Mouse (Mus musculus): Measurements from ENCODE around the gene Epha7.

Gene Epha7

DNA sequence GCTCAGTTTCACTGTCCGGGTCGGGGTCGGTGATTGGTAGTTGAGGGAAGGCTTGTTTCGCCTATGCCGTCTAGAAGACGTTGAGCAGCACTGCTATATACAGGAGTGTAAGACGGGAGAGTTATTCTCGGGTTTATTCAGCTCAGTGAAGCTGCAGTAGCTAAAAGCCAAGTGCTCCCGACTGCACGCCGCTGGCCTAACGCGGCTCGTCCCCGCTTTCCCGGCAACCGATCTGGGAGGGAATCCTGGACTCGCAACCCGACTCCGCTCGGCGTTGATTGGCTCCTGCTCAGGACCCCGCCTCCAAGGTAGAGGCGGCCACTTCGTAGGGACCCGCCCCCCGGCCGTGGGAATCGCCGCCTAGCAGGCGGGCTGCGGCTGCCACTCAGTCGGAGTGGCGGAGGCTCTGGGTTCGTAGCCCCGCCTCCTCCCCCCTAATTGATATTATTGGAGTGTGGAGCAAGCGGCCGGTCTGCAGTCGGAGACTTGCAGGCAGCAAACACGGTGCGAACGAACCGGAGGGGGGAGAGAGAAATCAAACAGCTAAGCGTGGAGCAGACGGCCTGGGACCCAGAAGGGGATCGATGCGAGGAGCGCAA is at the start of gene Epha7:
TSS of gene Epha7 (plus strand) at position 441 of the 599 bp plus-strand sequence.
- DNase-seq: peak; percentile 96 to 98

DNA sequence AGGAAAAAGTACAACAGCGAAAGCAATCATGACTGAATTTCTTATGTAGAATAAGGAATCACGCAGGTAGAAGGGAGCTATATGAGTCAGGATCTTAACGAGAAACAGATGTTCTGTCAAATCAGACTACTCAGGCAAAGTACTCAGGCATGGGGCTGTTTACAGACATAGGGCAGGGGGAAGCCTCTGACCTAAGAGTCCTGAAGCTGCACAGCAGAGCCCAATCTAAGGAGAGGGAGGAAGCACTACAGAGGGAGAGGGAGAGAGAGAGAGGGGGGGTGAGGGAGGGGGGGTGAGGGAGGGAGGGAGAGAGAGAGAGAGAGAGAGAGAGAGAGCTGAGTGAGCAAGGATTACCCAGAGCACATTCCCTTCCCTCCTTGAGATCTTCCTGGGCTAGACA is 29.0 kb upstream of the Epha7 start:
- no peak for DNase-seq

DNA sequence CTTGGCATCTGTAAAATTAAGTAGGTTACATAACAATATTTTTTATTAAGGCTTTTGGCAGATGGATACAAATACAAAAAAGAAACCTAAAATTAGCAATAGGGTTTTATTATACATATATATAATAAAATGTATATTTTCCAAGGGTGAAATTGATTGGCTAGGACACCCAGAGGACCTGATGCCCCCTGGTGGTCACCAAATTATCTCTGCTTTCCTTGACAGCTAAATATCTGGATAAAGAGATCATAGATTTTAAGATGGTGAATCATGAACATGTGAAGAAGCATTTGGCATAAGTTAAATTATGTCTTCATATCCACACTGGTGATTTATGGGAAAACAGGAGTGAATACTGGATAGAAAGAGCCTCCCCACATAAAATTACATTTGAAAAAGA is 4.1 kb upstream of the Epha7 start:
- DNase-seq: peak in 1 of 2 experiments; percentile 59

DNA sequence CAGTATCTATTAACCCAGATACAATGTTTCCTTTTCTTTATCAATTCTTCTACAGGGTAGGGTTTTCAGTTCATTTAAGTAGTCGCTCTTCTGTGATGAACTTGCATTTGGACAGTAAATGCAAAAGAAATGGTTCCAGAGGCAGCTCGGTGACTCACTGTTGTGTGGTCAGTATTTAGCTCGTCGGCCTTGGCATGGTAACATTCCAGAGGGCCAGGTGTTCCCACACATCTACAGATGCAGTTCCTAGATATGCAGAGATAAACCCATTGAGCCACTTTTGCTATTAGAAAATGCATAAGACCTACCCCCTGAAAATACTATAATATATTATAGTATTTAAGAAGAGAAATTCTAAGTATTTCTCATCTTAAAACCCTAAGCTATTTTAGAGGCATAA is 3.2 kb upstream of the Epha7 start:
- no peak for DNase-seq

DNA sequence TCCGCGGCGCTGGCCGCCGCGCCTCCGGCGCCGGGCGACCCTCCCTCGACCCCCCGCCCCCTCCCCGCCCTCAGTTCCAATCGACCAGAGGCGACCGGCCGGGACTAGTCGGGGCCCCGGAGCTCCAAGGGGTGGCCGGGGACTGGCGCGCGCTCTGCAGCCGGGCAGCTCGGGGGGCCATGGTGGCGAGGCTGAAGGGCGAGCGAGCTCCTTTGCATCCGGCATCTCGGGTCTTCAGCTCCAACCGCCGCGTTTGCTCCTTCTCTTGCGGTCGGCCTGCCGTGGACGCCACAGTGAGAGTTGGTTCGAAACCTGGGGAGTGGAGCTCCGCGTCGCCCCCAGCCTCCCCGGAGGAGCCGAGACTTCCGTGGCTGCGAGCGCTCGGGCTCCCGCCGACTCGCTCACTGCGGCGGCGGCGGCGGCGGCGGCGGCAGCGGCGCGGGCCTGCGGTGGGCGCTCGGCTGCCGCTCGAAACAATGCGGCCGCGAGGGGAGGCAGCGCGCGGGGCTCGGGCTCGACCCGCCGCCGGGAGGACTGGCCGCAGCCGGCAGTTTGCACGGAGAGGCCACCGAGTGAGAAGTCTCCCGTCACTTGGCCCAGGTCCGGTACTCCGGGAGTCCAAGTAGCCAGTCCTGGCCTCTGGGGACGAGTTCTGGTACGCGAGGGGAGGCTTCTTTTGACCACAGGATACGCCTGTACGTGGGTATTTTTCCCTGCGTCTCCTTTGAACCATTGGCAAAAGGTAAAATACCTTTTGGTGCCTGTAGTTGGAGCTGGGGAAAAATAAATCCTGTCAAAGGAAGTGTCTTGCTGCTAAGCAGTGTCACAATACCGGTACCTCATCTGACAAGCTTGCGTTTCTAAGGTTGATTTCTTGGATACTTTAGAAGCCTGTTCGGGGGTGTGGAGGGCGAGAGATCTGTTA is 882 bp downstream of the Epha7 start:
- peak; percentile 23 to 58 for DNase-seq

DNA sequence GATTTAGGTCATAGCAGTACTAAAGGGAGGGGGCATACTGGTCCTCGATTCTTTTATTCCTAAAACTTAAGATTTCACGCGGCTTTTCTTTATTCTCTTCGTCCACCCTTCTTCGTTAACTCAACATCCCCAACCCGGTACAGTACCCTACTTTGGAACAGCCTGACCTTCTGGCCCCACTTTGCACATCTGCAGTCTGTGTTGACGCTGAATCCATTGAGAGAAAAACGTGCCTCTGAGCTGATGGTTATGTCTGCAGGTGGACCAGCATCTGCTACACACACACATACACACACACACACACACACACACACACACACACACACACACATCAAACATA is 1.5 kb downstream of the Epha7 start:
- no peak for DNase-seq

DNA sequence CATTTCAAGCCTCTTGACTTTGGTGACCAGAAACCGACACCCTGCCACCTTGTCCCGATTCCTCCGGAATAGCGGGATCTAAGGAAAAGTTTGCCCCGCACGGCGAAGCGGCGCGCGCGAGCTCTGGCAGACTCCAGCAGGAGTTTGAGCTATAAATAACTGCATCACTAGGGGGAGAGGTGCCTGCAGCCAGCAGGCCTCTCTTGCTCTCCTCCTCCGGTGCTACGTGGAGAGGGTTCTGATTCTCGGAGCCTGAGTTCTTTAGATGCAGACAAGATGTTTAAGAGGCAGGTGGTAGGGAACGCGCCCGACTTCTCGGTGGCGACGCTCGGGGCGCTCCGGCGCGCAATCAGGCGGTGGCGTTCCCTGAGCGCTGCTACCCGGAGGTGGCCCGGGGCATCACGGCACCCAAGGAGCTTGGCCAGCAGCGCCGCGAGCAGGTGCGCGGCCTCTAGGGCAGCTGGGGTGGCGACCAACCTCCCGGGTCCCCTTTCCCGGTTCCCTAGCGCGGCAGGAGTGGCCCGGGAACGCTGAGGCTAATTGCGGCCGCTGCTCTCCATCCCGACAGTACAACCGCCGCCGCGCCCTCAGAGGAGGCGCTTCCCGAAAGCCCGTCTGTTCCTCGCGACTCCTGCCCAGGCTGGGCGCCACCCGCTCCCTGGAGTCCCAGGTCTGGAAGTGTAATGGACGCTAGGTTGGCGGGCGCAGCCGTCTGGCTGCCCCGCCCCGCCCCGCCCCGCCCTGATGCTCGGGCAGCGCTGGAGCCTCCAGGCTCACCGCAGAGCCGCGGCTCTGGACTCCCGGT is 2.1 kb downstream of the Epha7 start:
- DNase-seq: peak; percentile 49 to 69

DNA sequence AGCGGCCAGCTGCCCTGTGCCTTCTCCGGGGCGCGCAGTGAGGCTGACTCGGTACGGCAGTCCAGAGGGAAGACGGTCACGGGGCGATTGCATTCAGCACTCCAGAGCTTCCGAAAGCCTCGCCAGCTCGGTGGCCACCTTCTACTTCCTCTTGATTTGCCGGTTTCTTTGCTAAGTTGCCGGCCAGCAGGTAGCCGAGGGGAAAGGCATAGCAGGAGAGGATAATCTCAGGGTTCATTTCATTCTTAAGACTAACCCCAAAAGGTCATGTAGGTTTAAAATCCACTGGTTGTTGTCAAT is 2.6 kb downstream of the Epha7 start:
- no peak for DNase-seq

DNA sequence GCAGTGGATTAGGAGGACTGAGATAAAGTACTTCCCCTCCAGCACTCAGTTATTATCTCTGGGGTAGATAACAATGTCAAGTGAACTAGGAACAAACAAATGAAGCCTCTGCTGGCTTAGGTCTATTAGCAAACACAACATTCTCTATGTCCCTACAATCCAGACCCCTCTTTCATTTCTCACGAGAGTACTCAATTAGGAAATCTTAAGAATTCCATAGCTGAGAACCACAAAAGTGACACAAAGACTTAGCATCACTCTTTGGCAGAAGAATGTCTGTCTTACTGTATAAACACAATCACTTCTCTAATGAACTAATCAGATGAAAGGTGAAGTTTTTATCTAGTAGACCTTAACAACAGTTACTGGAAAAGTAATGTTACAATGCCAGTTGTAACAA is 10.7 kb downstream of the Epha7 start:
- no peak for DNase-seq

DNA sequence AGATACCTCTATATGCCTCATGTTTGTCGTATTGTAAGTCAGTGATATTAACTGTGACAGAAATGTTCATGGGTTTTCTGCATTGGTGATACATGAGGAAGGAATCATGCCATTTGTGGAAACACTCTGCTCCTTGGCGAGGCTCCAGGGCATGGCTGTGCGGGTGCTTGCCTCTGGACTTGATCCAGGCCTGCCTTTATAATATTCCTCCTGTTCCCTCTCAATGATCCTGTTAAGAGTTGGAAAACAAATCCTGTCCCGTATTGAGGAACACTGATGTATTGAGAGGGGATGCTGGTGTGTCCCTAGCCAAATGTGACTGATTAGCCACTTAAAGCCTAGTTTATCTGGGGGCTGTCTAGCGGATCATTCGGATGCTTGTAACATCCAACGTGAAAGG is 11.7 kb downstream of the Epha7 start:
- DNase-seq: peak; percentile 31 to 44

DNA sequence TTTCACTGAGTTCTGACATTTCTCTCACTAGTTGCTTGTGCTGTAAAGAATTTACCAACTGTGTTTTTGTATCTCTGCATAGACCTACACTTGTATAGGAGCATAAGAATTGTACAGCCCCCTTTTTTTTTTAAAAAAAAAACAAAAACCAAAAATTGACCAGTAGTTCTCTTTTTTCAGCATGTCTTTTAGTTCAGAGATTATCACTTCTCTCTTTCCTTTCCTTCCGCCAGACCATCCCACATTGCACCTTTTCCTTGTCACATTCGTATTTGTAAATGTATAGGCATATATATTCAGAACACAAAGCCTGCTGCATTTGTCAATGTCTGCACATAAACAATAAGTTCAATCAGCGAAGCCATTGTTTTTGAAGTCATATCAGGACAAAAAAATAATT is 24.7 kb downstream of the Epha7 start:
- no peak for DNase-seq

DNA sequence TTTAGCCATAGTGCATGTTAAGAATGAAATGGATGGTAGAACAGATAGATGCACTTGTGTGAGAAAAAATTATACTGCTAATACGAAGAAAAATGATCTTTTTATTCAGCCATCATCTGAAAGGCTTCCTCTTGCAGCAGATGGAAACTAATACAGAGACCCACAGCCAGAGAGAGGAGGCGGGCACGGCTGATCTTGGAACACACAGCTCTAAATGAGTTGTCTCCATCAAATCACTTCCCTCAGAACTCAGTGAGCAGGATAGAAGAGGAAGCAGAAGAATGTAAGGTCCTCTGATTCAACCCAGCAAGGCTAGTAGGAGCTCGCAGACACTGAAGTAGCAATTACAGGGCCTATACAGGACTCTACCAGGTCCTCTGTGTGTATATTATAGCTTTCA is 33.4 kb downstream of the Epha7 start:
- no peak for DNase-seq

DNA sequence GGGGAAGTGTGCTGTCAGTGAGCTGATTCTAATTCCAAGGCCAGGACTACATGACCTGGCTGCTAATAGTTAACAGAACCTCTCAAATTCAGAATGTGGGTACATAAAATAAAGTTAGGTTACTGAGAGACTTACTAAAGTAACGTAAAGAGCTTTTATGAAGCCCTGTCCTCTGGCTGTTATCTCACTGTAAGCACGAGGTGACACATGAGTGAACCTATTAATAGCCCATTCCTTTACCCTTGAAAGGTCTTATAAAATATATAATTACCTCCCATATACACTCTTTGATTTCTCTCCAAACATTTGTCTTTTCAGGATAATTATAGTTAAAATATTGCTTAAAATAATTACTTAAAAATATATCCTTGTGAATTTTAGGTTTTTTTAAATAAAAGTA is 37.5 kb downstream of the Epha7 start:
- DNase-seq: no peak

DNA sequence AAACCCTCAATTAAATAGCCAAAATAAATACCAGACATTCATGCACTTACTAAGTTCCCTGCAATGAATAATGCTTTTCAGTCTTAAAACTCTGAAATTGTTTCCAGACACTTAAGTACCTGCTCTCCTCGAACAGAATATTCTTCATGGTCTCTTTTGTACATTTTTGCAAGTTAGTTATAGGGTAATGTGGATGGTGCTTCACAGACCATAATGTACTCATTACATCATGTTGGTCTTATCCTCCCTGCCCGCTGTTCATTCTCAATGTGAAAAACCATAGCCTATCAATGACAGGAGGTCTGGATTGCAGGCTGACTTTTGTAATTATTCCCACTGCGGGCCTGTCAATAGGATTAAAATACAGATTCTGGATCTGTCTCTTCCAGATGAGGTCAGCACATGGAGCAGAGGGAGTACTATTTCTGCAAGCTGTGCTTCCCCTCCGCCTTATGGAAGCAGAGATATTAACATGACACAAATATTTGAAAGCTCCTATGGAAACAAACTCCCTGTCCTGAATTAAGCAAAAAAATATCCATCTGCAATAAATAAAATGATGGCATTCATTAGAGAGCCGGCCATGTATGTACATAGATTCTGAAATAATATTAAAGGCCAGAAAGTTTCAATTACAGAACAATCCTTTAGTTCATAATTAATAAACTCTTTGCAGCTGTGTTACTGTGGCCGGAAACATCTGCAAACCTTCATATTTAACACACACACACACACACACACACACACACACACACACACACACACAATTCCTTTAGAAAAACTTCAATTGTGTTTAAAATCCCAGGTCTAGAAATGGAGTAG is 50.1 kb downstream of the Epha7 start:
- no peak for DNase-seq

DNA sequence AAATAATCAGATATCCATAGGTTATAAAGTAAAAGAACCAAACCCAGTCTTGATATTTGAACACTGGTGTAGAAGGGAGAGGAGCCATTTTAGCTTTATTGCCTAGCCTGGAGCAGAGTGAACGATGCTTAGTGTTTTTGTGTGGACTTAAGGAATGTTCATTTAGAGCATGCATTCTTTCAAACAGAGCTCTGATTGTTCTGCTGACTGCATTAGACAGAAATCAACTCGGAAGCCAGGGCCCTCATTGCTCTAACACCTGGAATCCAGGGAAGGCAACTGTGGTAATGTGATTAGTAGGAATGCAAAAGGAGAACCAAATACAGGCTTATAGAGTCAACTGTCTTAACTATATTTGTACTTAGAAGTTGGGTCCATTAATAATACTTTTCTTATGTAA is 53.5 kb downstream of the Epha7 start:
- no peak for DNase-seq

DNA sequence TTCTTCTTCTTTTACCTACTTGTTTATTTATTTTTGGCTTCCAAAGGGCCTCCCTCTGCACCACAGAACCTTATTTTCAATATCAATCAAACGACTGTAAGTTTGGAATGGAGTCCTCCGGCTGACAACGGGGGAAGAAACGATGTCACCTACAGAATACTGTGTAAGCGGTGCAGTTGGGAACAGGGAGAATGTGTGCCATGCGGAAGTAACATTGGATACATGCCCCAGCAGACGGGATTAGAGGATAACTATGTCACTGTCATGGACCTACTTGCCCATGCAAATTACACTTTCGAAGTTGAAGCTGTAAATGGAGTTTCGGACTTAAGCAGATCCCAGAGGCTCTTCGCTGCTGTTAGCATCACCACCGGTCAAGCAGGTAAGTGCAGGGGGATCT is 58.7 kb downstream of the Epha7 start:
- no peak for DNase-seq

DNA sequence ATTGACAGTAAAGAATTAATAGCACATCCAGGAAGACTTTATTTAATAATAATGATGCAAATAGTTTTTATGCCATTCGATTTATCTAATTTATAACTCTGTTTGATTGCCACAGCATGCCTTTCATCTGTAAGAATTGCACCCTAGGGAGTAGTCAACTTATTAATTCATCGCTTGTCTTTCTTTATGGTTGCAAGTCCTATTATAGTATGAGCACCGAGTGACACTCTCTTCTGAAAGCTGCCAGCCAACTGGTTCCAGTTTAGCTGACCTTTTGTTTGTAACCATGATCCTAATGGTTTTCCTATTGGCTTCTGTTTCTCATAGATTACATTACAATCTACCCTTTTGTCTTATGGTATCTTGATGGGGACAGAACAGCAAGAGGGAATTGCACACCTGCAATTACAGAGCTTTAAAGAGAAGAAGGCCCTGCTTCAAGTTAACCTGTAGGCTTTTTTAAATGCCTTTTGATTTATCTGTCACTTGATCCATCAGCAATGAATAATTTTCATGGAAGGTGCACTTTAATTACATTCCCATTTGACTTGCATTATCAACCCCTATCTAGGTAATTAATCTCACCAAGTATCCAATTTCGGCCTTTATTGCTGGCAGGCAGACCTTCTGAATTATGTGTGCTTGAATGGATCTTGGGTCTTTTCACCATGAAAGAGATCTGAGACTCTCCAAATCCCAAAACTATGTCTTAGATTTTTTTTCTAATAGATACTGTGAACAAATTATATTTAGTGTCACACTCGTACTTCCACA is 68.5 kb downstream of the Epha7 start:
- DNase-seq: no peak

DNA sequence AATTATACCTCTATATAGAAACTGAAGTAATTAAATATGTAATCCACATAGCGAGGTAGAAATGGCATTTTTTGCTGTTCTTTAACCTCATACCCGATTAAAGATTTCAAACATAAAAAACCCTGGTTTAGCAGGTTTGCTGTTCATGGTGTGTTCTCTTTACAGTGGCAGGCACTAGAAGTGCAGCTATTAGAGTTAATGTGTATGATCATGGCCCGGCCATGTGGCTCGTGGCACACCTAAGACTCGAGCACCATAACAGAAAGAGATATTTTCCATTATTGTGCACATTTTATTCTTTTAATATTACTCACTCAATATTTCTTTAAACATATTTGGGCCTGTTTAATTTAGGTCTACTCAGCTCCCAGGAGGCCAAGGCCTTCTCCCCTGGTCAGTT is 76.7 kb downstream of the Epha7 start:
- DNase-seq: no peak

DNA sequence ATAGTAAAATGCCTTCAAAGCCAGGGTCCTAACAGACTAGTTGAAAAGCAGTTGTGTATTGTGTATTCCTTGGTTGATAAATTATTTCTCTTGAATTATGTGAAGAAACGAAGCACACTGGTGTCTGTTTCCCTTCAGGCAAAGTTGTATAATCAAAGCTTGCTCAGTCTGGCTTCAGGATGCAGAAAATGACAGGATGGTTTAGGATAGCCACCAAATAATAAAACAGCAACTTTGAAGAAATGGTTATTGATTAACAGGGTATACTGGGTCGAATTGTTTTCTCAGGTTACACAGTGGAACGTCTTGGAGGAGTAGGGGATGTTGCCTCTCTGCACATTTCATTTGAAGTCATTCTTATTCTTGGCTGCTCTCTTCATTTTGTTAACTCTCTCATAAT is 77.2 kb downstream of the Epha7 start:
- DNase-seq: no peak

DNA sequence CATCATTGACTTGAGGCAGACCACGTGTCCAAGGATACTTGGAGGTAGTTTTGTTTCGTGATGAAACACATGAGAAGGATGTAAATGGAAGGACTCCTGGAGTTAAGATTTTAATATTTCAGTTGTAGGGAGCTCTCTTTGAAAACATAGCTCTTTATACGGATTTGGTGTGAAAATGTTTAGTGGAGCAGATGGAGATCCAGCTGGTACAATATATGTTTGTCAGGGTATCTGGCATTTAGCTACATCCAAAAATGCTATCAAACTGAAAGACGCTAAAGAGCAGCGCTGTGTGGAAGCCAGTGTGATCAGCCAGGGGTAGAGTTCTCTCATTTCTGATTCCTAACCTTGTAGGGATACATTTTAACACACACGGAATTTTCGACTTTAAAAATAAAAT is 82.5 kb downstream of the Epha7 start:
- no peak for DNase-seq

DNA sequence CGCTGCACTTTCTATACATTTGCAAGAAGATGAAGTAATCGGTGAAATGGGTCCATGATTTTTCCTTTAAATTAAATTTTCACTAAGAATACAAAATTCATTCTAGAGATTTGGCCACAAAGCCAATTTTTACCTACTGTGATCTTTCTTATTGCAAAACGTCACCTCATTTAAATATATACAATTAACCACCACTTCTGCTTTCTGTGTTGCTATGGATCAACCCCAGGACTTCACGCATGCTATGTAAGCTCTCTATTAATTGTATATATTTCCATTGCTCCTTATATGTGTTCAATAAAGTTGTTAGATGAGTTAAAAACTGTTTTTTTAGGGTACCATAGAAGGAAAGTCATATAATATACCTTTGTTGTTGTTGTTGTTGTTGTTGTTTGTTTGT is 86.4 kb downstream of the Epha7 start:
- no peak for DNase-seq

DNA sequence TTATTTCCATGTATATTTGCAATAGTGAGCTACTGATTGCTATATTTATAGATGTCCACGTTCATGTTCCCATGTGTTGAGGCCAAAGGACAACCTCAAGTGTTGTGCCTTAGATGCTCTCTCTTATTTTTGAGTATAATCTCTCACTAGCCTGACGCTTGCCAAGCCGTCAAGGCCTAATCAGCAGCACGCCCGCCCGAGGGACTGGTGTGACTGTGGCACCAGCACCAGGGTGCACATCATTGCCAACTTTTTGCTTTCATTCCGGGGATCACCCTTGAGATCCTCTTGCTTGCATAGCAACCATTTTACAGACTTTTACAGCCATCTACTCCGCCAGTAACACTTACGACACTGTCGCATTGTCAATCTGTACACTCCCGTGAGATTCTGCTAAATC is 86.9 kb downstream of the Epha7 start:
- DNase-seq: no peak

Measured in kidney, postnatal 25 days (tissue).